Comparison of ENCODE assay signal across 8 mouse cellular contexts in the genomic region with DNA sequence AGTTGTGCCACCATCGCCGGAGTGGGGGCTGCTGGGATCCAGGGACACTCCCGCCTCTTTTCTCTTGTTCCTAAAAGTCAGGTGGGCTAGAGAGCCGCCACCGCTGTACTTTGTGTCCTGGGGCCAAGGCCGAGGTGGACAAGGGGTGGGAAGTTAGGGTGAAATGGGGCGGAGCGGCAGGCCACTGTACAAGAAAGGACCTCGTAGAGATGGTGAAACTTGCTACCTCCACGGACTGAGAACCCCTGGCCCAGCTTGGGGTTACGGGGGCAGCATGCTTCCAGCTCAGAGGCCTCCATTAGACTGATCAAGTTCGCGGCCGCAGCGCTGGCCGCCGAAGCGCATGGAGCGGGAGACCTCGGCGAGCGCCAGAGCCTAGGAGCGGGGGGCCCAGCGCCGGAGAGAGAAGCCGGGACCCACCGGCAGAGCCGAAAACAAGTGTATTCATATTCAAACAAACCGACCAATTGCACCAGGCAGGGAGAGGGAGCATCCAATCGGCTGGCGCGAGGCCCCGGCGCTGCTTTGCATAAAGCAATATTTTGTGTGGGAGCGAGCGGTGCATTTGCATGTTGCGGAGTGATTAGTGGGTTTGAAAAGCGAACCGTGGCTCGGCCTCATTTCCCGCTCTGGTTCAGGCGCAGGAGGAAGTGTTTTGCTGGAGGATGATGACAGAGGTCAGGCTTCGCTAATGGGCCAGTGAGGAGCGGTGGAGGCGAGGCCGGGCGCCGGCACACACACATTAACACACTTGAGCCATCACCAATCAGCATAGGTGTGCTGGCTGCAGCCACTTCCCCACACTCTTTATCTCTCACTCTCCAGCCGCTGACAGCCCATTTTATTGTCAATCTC. TPM values are rescaled to one million over a fixed set of nuclear protein-coding genes. Genes with fewer than 3 reads are reported as not detected.
A peak's percentile ranks its signal among the peaks of the same experiment; 100 is the strongest.
DNase-seq lines count a peak whose midpoint lies in the region; ATAC-seq and TF ChIP-seq lines count a peak whose summit lies in the region.

No protein-coding gene starts in this region.

- no peaks in the 10 kb centered on the region for H3K36me3 ChIP-seq in ES-Bruce4 (ENCODE audit: control insufficient read depth, insufficient read depth, low read length, poor library complexity, severe bottlenecking)
- H3K36me3 ChIP-seq in embryonic facial prominence, embryonic 14.5 days (ENCODE audit: control insufficient read depth, insufficient read depth, low read length) = no peaks in the 10 kb centered on the region
- no peaks in the 10 kb centered on the region for H3K36me3 ChIP-seq in lung, embryonic 14.5 days (ENCODE audit: insufficient read depth)

- H3K27me3 ChIP-seq in ES-Bruce4 (ENCODE audit: control insufficient read depth, insufficient read depth, low read length, poor library complexity, severe bottlenecking) = peaks cover 35% of the 10 kb centered on the region
- H3K27me3 ChIP-seq in embryonic facial prominence, embryonic 14.5 days (replicated peaks; ENCODE audit: control insufficient read depth, insufficient read depth, low read length) = peaks cover 100% of the 10 kb centered on the region
- H3K27me3 ChIP-seq in lung, embryonic 14.5 days (ENCODE audit: insufficient read depth, low read length) = peaks cover 99% of the 10 kb centered on the region

- peak overlapping the region; percentile 51 for H3K4me3 ChIP-seq in ES-Bruce4 (ENCODE audit: low read depth, low read length)
- peak overlapping the region; percentile 41 for H3K4me3 ChIP-seq in embryonic facial prominence, embryonic 14.5 days (ENCODE audit: low read depth, low read length)
- H3K4me3 ChIP-seq in lung, embryonic 14.5 days (ENCODE audit: low read depth, low read length) = peak overlapping the region; percentile 23
- H3K4me3 ChIP-seq in olfactory bulb, adult 2 months (ENCODE audit: insufficient read depth, low read depth, low read length) = peak overlapping the region; percentile 64

- peak overlapping the region; percentile 60 for H3K4me2 ChIP-seq in embryonic facial prominence, embryonic 14.5 days (ENCODE audit: low read depth, low read length)
- H3K4me2 ChIP-seq in lung, embryonic 14.5 days = peak overlapping the region; percentile 45

- WGBS in embryonic facial prominence, embryonic 14.5 days = 1% methylated on average over 48 of the region's 49 CpGs
- under 1% methylated on average over 49 of the region's 49 CpGs for WGBS in lung, embryonic 14.5 days
- 2% methylated on average over 49 of the region's 49 CpGs for WGBS in olfactory bulb, adult 2 months

- H3K27ac ChIP-seq in ES-Bruce4 (ENCODE audit: insufficient read depth, low read length) = no peak overlapping the region
- no peak overlapping the region for H3K27ac ChIP-seq in embryonic facial prominence, embryonic 14.5 days (replicated peaks; ENCODE audit: low read depth, low read length)
- no peak overlapping the region for H3K27ac ChIP-seq in lung, embryonic 14.5 days (ENCODE audit: low read depth)
- peak overlapping the region; percentile 87 for H3K27ac ChIP-seq in olfactory bulb, adult 2 months (ENCODE audit: insufficient read depth, low read depth, low read length)

- no peaks in the 10 kb centered on the region for H3K9me3 ChIP-seq in ES-Bruce4 (replicated peaks; ENCODE audit: control insufficient read depth, insufficient read depth, low read length, poor library complexity, severe bottlenecking)
- H3K9me3 ChIP-seq in embryonic facial prominence, embryonic 14.5 days (ENCODE audit: control insufficient read depth, low read length) = no peaks in the 10 kb centered on the region
- no peaks in the 10 kb centered on the region for H3K9me3 ChIP-seq in lung, embryonic 14.5 days (ENCODE audit: low read depth, low read length)

- TF ChIP-seq EP300 in ES-Bruce4 (IDR thresholded peaks at IDR 0.05; ENCODE audit: insufficient read depth, low read depth, low read length) = no peak

- ATAC-seq in embryonic facial prominence, embryonic 14.5 days (ENCODE audit: low read depth) = peak; percentile 89
- ATAC-seq in lung, embryonic 14.5 days (ENCODE audit: insufficient read depth) = peak; percentile 33; the same call in 1 of the 2 replicates

- H3K4me1 ChIP-seq in ES-Bruce4 (ENCODE audit: control insufficient read depth, insufficient read depth, low read length) = no peaks in the 10 kb centered on the region
- 0 out of 2 replicates have a peak, but pooled peaks cover 4% of the 10 kb centered on the region for H3K4me1 ChIP-seq in embryonic facial prominence, embryonic 14.5 days (ENCODE audit: control insufficient read depth, insufficient read depth, low read length)
- 0 out of 2 replicates have a peak, but pooled peaks cover 4% of the 10 kb centered on the region for H3K4me1 ChIP-seq in lung, embryonic 14.5 days (ENCODE audit: insufficient read depth)
- peaks cover 22% of the 10 kb centered on the region for H3K4me1 ChIP-seq in olfactory bulb, adult 2 months (ENCODE audit: control insufficient read depth, insufficient read depth, low read length)

- TF ChIP-seq POLR2A in ES-Bruce4 (IDR thresholded peaks at IDR 0.05; ENCODE audit: insufficient read depth, low read length) = no peak
- peak; percentile 21; the same call in 1 of the 2 replicates for TF ChIP-seq POLR2A in olfactory bulb, adult 2 months (IDR thresholded peaks at IDR 0.05; ENCODE audit: insufficient read depth, low read depth, low read length)

- peak overlapping the region; percentile 35 for H3K9ac ChIP-seq in ES-Bruce4 (ENCODE audit: low read depth, poor library complexity, severe bottlenecking)
- H3K9ac ChIP-seq in embryonic facial prominence, embryonic 14.5 days (ENCODE audit: low read depth, low read length) = peak overlapping the region; percentile 23; the same call in 1 of the 2 replicates
- H3K9ac ChIP-seq in lung, embryonic 14.5 days = no peak overlapping the region

- peak; percentile 46 to 69 for DNase-seq in adrenal gland, postnatal 36 days
- peak; percentile 94 for DNase-seq in embryonic facial prominence, embryonic 14.5 days (ENCODE audit: low spot score)
- peak; percentile 61 to 63 for DNase-seq in heart, postnatal 10 days
- DNase-seq in layer of hippocampus, adult 9-10 months (ENCODE audit: low spot score) = peak; percentile 46
- peak; percentile 60 for DNase-seq in lung, embryonic 14.5 days
- no peak for DNase-seq in ovary, postnatal 14 days (ENCODE audit: low spot score)

- intact Hi-C loops in heart, postnatal 10 days (cut with DNase I) = loop anchor here (5.0 to 10.0 kb wide), 2 partner anchors 327 to 550 kb away; a partner anchor contains a TSS

- TF ChIP-seq CTCF in ES-Bruce4 (IDR thresholded peaks at IDR 0.05; ENCODE audit: low read depth, low read length) = no peak
- no peak for TF ChIP-seq CTCF in lung, embryonic 14.5 days (IDR thresholded peaks at IDR 0.05; ENCODE audit: low read depth)
- no peak for TF ChIP-seq CTCF in olfactory bulb, adult 2 months (IDR thresholded peaks at IDR 0.05; ENCODE audit: insufficient read depth, low read depth, low read length)

RNA-seq across cellular contexts. Expression of a gene that starts 6.4 kb away (rescaled TPM):
- polyA plus RNA-seq in ES-Bruce4 (2011; ENCODE audit: insufficient read depth, insufficient read length, low read depth, missing spikeins) = 1.6 and 2.5 TPM in 2 replicates
- total RNA-seq in adrenal gland, postnatal 36 days (2021) = not detected
- polyA plus RNA-seq in embryonic facial prominence, embryonic 14.5 days (2014; fragmentation: Nextera tagmentation; extraction: Ambion mirVana) = 1.8 and 2.6 TPM in 2 replicates
- not detected for total RNA-seq in heart, postnatal 10 days (2021)
- 0.08 TPM in 1 of 2 replicates, not detected in the other for polyA plus RNA-seq in lung, embryonic 14.5 days (2014; fragmentation: Nextera tagmentation; extraction: Ambion mirVana)
- polyA plus RNA-seq in olfactory bulb, adult 2 months (2012; ENCODE audit: insufficient read depth, insufficient read length, low replicate concordance, missing spikeins) = not detected in 2 replicates
